Mouse (Mus musculus): ENCODE measurements around the gene Tbc1d14. TPM values are rescaled to one million over a fixed set of nuclear protein-coding genes. Genes with fewer than 3 reads are reported as not detected.

Gene Tbc1d14
- polyA plus RNA-seq, 1 experiment from 2014 or later, result 74.2 TPM

DNA sequence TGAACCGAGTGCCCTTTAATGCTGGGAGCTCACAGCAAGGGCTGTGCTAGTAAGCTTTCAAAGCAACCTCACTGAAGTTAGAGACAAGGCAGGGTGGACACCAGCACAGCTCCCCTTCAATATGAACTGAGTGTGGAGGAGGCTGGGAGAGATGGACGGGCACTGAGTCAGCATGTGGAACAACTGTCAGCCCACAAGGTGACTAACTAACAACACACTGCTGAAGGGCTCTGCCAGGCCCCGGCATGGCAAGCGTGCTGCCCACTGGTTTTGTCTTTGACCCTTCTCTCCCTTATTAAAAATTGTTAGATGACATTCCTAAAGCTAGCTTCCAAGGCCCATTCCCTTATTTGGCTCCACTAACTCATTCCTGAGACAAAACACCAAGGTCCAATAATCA, 135.4 kb downstream of the Tbc1d14 start:
- H3K27me3 ChIP-seq (ENCODE audit: control insufficient read depth, insufficient read depth, low read length), result no peaks in the 10 kb centered on the region
- ATAC-seq (ENCODE audit: low FRiP score), result no peak
- H3K4me2 ChIP-seq (replicated peaks), result no peak overlapping the region
- H3K4me3 ChIP-seq (replicated peaks; ENCODE audit: low read length), result no peak overlapping the region
- no peak for DNase-seq (ENCODE audit: low spot score)
- no peaks in the 10 kb centered on the region for H3K36me3 ChIP-seq (replicated peaks; ENCODE audit: control insufficient read depth, insufficient read depth)
- 85% methylated on average over 4 of the region's 4 CpGs for WGBS
- no peaks in the 10 kb centered on the region for H3K9me3 ChIP-seq (ENCODE audit: control insufficient read depth, low read length)
- no peak overlapping the region for H3K27ac ChIP-seq
- H3K4me1 ChIP-seq (replicated peaks; ENCODE audit: control insufficient read depth, insufficient read depth, low read length), result no peaks in the 10 kb centered on the region
- H3K9ac ChIP-seq, result no peak overlapping the region

DNA sequence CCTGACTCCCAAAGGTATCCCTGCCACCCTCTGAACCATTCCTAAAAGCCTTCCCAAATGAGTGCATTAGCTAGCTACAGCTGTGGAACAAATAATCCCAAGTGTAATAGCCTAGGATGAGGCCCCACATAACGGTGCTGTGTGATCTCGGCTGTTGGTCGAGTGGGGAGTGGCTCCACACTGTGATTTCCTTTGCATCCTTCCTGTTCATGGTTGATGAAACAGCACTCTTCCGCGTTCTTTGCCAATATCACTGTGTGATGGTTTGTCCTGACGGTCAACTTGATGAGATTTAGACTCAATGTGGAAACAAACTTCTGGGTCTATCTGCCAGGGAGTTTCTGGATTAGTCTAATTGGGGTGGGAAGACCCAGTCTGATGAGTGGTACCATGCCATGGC, 140.3 kb downstream of the Tbc1d14 start:
- no peak overlapping the region for H3K9ac ChIP-seq

DNA sequence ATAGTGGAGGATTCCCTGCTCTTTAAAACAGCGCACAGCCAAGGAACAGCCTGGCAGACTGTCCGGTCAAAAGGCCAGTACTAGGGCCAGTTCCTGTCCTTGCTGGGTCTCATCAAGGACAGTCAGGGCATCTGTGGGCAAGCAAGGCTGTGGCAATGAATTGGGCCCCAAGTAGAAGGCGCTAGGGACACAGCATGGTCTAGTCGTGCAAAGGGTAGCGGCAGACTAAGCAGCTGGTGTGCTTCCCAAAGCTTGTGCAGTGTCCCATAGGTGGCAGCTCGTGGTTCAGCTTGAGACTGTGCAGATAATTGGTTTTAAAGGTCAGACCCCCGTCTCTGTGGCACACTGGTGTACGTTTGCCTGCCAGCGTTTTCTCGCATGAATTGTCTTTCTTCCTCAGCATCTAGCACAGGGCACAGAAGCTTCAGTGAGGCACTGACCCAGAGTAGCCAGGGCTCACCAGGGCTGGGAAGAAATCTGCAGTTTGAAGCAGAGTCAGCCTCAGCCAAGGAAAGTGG, 141.1 kb downstream of the Tbc1d14 start:
- Histone ChIP-seq H3K4me1 (replicated peaks; ENCODE audit: control insufficient read depth, insufficient read depth, low read length) (no peaks in the 10 kb centered on the region), H3K9me3 (ENCODE audit: control insufficient read depth, low read length) (no peaks in the 10 kb centered on the region), H3K27me3 (ENCODE audit: control insufficient read depth, insufficient read depth, low read length) (no peaks in the 10 kb centered on the region), H3K27ac (no peak overlapping the region), H3K4me3 (replicated peaks; ENCODE audit: low read length) (no peak overlapping the region), H3K36me3 (replicated peaks; ENCODE audit: control insufficient read depth, insufficient read depth) (no peaks in the 10 kb centered on the region), H3K4me2 (replicated peaks) (no peak overlapping the region), H3K9ac (no peak overlapping the region)
- ATAC-seq (ENCODE audit: low FRiP score) (no peak), DNase-seq (ENCODE audit: low spot score) (no peak)
- WGBS, result 59% methylated on average over 10 of the region's 10 CpGs

More for the DNA sequence above, 140.3 kb downstream of the Tbc1d14 start:
- H3K4me1 ChIP-seq (replicated peaks; ENCODE audit: control insufficient read depth, insufficient read depth, low read length), result no peaks in the 10 kb centered on the region
- no peaks in the 10 kb centered on the region for H3K9me3 ChIP-seq (ENCODE audit: control insufficient read depth, low read length)
- no peaks in the 10 kb centered on the region for H3K36me3 ChIP-seq (replicated peaks; ENCODE audit: control insufficient read depth, insufficient read depth)
- no peaks in the 10 kb centered on the region for H3K27me3 ChIP-seq (ENCODE audit: control insufficient read depth, insufficient read depth, low read length)
- DNase-seq (ENCODE audit: low spot score) (no peak), ATAC-seq (ENCODE audit: low FRiP score) (no peak)
- no peak overlapping the region for H3K4me3 ChIP-seq (replicated peaks; ENCODE audit: low read length)
- H3K27ac ChIP-seq, result no peak overlapping the region
- H3K4me2 ChIP-seq (replicated peaks), result no peak overlapping the region
- 88% methylated on average over 6 of the region's 6 CpGs for WGBS

- Histone ChIP-seq H3K36me3 (replicated peaks; ENCODE audit: control insufficient read depth, insufficient read depth) (no peaks in the 10 kb centered on the region), H3K27me3 (ENCODE audit: control insufficient read depth, insufficient read depth, low read length) (no peaks in the 10 kb centered on the region), H3K9me3 (ENCODE audit: control insufficient read depth, low read length) (no peaks in the 10 kb centered on the region), H3K27ac (no peak overlapping the region), H3K4me2 (replicated peaks) (no peak overlapping the region), H3K9ac (no peak overlapping the region), H3K4me1 (replicated peaks; ENCODE audit: control insufficient read depth, insufficient read depth, low read length) (no peaks in the 10 kb centered on the region), H3K4me3 (replicated peaks; ENCODE audit: low read length) (no peak overlapping the region)
- no peak for ATAC-seq (ENCODE audit: low FRiP score)
- DNase-seq (ENCODE audit: low spot score), result no peak
- WGBS, result 30% methylated on average over 8 of the region's 10 CpGs
Observed at GRCm38 (mm10) chr5:36451119-36451518, 142.0 kb downstream of the Tbc1d14 start.

- no peaks in the 10 kb centered on the region for H3K4me1 ChIP-seq (replicated peaks; ENCODE audit: control insufficient read depth, insufficient read depth, low read length)
- ATAC-seq (ENCODE audit: low FRiP score), result no peak
Observed at GRCm38 (mm10) chr5:36449710-36450358, 143.2 kb downstream of the Tbc1d14 start.

DNA sequence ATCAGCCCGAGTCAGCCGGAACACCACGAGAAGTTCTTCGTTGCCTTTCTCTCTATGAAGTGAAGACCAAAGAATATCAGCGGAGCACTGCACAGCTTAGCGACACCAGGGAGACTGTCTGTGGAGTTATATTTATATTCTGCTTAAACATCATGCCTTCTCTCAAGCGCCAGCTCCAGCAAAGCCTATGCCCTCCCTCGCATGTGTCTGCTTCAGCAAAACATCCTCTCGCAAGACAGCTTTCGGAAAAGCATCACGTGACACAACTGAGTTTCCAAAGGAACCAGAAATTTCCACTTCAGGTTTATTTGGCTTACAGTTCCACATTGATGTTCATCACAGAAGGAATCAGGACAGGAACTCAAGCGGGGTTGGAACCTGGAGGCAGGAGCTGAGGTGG, 145.2 kb downstream of the Tbc1d14 start:
- H3K27me3 ChIP-seq (ENCODE audit: control insufficient read depth, insufficient read depth, low read length), result no peaks in the 10 kb centered on the region
- ATAC-seq (ENCODE audit: low FRiP score), result no peak
- no peak for DNase-seq (ENCODE audit: low spot score)
- H3K4me3 ChIP-seq (replicated peaks; ENCODE audit: low read length), result no peak overlapping the region
- H3K9ac ChIP-seq, result no peak overlapping the region
- H3K9me3 ChIP-seq (ENCODE audit: control insufficient read depth, low read length), result no peaks in the 10 kb centered on the region
- 96% methylated on average over 12 of the region's 12 CpGs for WGBS
- no peak overlapping the region for H3K4me2 ChIP-seq (replicated peaks)
- H3K36me3 ChIP-seq (replicated peaks; ENCODE audit: control insufficient read depth, insufficient read depth), result no peaks in the 10 kb centered on the region
- H3K4me1 ChIP-seq (replicated peaks; ENCODE audit: control insufficient read depth, insufficient read depth, low read length), result no peaks in the 10 kb centered on the region
- H3K27ac ChIP-seq, result no peak overlapping the region

More at GRCm38 (mm10) chr5:36449710-36450358, 143.2 kb downstream of the Tbc1d14 start:
- WGBS, result 81% methylated on average over 6 of the region's 6 CpGs
- Histone ChIP-seq H3K27me3 (ENCODE audit: control insufficient read depth, insufficient read depth, low read length) (no peaks in the 10 kb centered on the region), H3K9me3 (ENCODE audit: control insufficient read depth, low read length) (no peaks in the 10 kb centered on the region), H3K9ac (no peak overlapping the region), H3K4me2 (replicated peaks) (no peak overlapping the region), H3K27ac (no peak overlapping the region), H3K4me3 (replicated peaks; ENCODE audit: low read length) (no peak overlapping the region), H3K36me3 (replicated peaks; ENCODE audit: control insufficient read depth, insufficient read depth) (no peaks in the 10 kb centered on the region)
- no peak for DNase-seq (ENCODE audit: low spot score)

DNA sequence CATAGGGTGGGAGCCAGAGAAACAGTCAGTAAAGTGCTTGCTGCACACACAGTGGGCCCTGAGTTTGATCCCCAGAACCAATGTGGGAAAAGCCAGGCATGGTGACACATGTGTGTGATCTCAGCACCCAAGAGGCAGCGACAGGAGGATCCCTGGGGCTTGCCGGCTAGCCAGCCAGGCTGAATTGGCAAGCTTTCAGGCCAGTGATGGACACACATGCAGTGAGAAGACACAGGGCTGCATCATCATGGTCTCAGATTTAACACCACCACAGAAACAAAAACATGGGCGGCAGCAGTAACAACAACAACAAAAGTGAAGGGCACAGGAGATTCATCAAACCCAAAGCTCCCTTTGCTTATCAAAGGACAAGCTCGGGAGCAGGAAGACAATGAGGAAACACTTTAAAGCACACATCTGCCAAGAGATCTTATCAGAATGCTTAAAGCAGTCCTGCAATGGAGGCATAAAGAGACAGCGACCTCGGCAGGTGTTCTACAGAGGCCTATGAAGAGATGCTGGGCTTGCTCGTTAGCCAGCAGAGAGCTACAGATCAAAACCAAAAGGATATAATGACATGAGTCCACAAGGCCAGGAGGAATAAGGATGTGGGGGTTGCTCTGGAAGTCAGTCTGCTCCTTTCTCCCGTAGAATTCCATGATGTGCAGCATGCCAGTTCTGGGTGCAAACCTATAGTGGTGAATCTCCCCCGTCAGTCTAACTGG, 146.7 kb downstream of the Tbc1d14 start:
- H3K27ac ChIP-seq, result no peak overlapping the region
- H3K9ac ChIP-seq, result no peak overlapping the region

GRCm38 (mm10) chr5:36445028-36445427, 148.0 kb downstream of the Tbc1d14 start:
- Histone ChIP-seq H3K9me3 (ENCODE audit: control insufficient read depth, low read length) (no peaks in the 10 kb centered on the region), H3K9ac (no peak overlapping the region), H3K27me3 (ENCODE audit: control insufficient read depth, insufficient read depth, low read length) (no peaks in the 10 kb centered on the region), H3K4me2 (replicated peaks) (no peak overlapping the region), H3K27ac (no peak overlapping the region), H3K4me3 (replicated peaks; ENCODE audit: low read length) (no peak overlapping the region), H3K4me1 (replicated peaks; ENCODE audit: control insufficient read depth, insufficient read depth, low read length) (no peaks in the 10 kb centered on the region), H3K36me3 (replicated peaks; ENCODE audit: control insufficient read depth, insufficient read depth) (no peaks in the 10 kb centered on the region)
- 30% methylated on average over 8 of the region's 8 CpGs for WGBS
- ATAC-seq (ENCODE audit: low FRiP score) (no peak), DNase-seq (ENCODE audit: low spot score) (no peak)

More for the DNA sequence above, 146.7 kb downstream of the Tbc1d14 start:
- H3K4me3 ChIP-seq (replicated peaks; ENCODE audit: low read length), result no peak overlapping the region
- ATAC-seq (ENCODE audit: low FRiP score), result no peak
- H3K36me3 ChIP-seq (replicated peaks; ENCODE audit: control insufficient read depth, insufficient read depth), result no peaks in the 10 kb centered on the region
- no peaks in the 10 kb centered on the region for H3K9me3 ChIP-seq (ENCODE audit: control insufficient read depth, low read length)
- no peaks in the 10 kb centered on the region for H3K27me3 ChIP-seq (ENCODE audit: control insufficient read depth, insufficient read depth, low read length)
- DNase-seq (ENCODE audit: low spot score), result no peak
- H3K4me1 ChIP-seq (replicated peaks; ENCODE audit: control insufficient read depth, insufficient read depth, low read length), result no peaks in the 10 kb centered on the region
- WGBS, result 42% methylated on average over 9 of the region's 9 CpGs
- no peak overlapping the region for H3K4me2 ChIP-seq (replicated peaks)

GRCm38 (mm10) chr5:36444611-36445010, 148.5 kb downstream of the Tbc1d14 start:
- H3K4me1 ChIP-seq (replicated peaks; ENCODE audit: control insufficient read depth, insufficient read depth, low read length), result no peaks in the 10 kb centered on the region
- no peaks in the 10 kb centered on the region for H3K36me3 ChIP-seq (replicated peaks; ENCODE audit: control insufficient read depth, insufficient read depth)
- no peak for DNase-seq (ENCODE audit: low spot score)
- no peak overlapping the region for H3K27ac ChIP-seq
- H3K4me2 ChIP-seq (replicated peaks), result no peak overlapping the region
- ATAC-seq (ENCODE audit: low FRiP score), result no peak
- H3K9ac ChIP-seq, result no peak overlapping the region
- no peaks in the 10 kb centered on the region for H3K9me3 ChIP-seq (ENCODE audit: control insufficient read depth, low read length)
- no peak overlapping the region for H3K4me3 ChIP-seq (replicated peaks; ENCODE audit: low read length)
- WGBS, result 59% methylated on average over 4 of the region's 4 CpGs
- H3K27me3 ChIP-seq (ENCODE audit: control insufficient read depth, insufficient read depth, low read length), result no peaks in the 10 kb centered on the region

Measured in hindbrain, embryonic 14.5 days (tissue).